Mouse (Mus musculus) liver, postnatal 0 days (tissue): ENCODE data around the gene Gm10320.

Source experiments
- CTCF ChIP-seq: sonication (generic); IDR thresholded peaks from 2 replicates; pipeline ENCODE4 v1.5.1; 2016; ENCODE audit warnings: antibody characterized with exemption, low read depth
- EP300 ChIP-seq: IDR thresholded peaks from 2 replicates; pipeline ENCODE4 v1.6.1; 2016; ENCODE audit warnings: antibody characterized with exemption, low read depth, mild to moderate bottlenecking

DNA sequence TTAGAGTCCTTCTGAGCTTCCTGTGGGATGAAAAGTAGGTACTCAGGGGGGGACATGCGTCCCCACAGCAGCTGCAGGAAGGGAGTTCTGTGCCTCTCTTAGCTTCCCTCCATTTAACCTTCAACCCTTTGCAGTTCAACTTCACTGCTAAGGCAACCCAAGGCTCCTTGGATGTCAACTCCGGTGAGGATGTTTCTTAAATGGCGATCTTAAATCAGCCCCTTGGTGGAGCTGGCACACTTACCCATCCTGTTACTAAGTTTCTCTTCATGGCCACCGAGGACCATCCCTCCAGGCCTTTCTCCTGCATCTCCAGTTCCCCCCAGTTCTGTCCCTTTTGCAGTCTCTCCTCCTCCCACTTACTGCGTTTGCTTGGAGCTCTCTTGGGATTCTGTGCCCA lies 6.8 kb upstream of the Gm10320 start:
- TF ChIP-seq CTCF (no peak), EP300 (no peak)
